Mouse (Mus musculus) spleen, adult 10 weeks (tissue): Measurements from ENCODE around the gene Scyl3. TPM values are rescaled to one million over a fixed set of nuclear protein-coding genes. Genes with fewer than 3 reads are reported as not detected.

Experiments used
- polyA plus RNA-seq: library from polyadenylated mRNA; stranded (reverse); fragments of 350-450 nt; fragmentation: Illumina TruSeq; extraction: RNeasy Lipid Tissue Mini Kit (QIAGEN cat#74804); gene quantifications from one replicate; pipeline ENCODE4 v1.2.3, GENCODE M21; 2015; ENCODE audit warnings: low replicate concordance; ENCODE audit not compliant: insufficient read depth

Scyl3 gene
- 42.9 TPM for polyA plus RNA-seq

DNA sequence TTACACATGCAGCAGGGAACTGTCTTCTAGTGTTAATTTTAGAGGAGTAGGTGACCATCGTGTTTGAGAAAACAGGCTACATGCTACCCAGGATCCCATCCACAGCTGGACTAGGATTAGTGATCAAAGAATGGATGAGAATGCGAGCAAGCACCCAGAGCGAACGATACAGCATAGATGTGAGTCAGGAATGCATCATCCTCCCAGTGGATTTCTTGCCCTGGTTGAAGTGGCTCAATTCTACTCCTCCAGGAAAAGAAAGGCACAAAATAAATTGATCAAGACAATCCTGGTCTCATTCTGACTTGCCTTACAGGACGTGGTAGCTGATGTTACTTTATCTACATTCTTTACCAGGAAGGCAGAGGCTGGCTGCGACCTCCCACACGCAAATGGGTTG lies at the start of gene Scyl3:
Gene Scyl3, plus strand, starts transcription at position 255 of the 400 bp plus-strand sequence.

DNA sequence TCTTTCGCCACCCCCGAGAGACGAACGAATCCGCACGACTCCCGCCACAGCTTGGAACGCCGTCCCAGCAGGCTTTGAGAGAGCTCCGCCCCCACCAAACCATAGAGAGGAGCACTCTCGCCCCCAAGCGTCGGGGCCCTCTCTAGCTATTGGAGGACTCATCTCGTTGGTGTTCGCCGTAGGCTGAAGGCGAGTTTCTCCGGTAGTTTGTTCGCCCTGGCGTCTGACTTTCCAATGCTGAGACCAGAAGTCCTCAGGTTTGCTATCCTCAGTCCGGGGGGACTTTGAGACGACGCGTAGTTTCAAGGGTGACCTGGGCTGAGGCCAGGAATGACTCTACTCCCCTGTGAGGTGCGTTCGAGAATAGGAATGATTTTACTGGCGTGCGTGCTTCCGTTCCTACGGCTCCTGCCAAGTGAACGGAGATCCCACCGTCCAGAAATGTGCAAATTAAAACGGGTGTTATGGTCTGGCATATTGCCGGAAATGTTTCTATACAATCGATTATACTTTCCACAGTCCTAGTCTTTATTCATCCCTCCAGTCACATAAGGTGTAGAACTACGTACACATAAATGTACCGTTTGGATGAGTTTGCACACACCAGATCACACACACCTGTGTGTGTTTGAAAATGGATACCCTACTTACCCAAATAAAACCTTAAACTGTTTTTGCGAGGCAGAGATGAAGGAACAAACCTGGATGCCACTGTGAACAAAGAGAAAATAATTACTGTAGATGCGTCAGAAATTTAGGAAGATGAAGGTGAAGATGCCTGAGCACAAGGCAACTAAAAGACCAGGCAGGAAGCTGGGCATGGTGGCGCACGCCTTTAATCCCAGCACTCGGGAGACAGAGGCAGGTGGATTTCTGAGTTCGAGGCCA lies 66.1 kb downstream of the Scyl3 start, which contains the start of the genes BC055324 and Mettl18:
Gene BC055324, minus strand, starts transcription at position 76 of the 888 bp plus-strand sequence.
Gene Mettl18, plus strand, starts transcription at position 169 of the 888 bp plus-strand sequence.

Other genes with a start within 250 kb of the Scyl3 start
- not detected for gene Mettl11b, start 203.9 kb upstream of the Scyl3 start, polyA plus RNA-seq
- gene Kifap3, start 149.5 kb upstream of the Scyl3 start, polyA plus RNA-seq = 8.8 TPM
- 6.4 TPM for gene BC055324, start 65.7 kb downstream of the Scyl3 start, polyA plus RNA-seq
- 17.3 TPM for gene Mettl18, start 65.8 kb downstream of the Scyl3 start, polyA plus RNA-seq
- gene Sele, start 119.1 kb downstream of the Scyl3 start, polyA plus RNA-seq = 0.19 TPM
- 632 TPM for gene Sell, start 132.9 kb downstream of the Scyl3 start, polyA plus RNA-seq
- 2.3 TPM for gene Selp, start 186.2 kb downstream of the Scyl3 start, polyA plus RNA-seq
- gene F5, start 222.7 kb downstream of the Scyl3 start, polyA plus RNA-seq = 3.4 TPM